Mouse (Mus musculus) thymus, adult 2 months (tissue): ENCODE measurements around the gene Zfp384. TPM values are rescaled to one million over a fixed set of nuclear protein-coding genes. Genes with fewer than 3 reads are reported as not detected.
A peak's percentile ranks its signal among the peaks of the same experiment; 100 is the strongest.
"Not testable (repeated sequence)": the region's sequence is repeated elsewhere in the genome, so short reads cannot be mapped to it uniquely, and the experiment has no call there.

Experiments used
- DNase-seq: peaks from one replicate; pipeline ENCODE4 v3.0.0; 2021
- H3K27ac ChIP-seq: fragments of 200-500 bp; 2 replicates; pipeline ENCODE4 v1.5.1; 2012; ENCODE audit warnings: low read length, control low read depth; ENCODE audit not compliant: control insufficient read depth, insufficient read depth
- H3K27me3 ChIP-seq: fragments of 200-500 bp; 2 replicates; pipeline ENCODE4 v1.6.1; 2012; ENCODE audit warnings: mild to moderate bottlenecking, low read length, moderate library complexity, mixed read lengths; ENCODE audit not compliant: control insufficient read depth, insufficient read depth
- H3K36me3 ChIP-seq: fragments of 200-500 bp; 2 replicates; pipeline ENCODE4 v1.6.1; 2012; ENCODE audit warnings: mild to moderate bottlenecking, low read length, moderate library complexity; ENCODE audit not compliant: control insufficient read depth, insufficient read depth
- H3K4me1 ChIP-seq: fragments of 200-500 bp; replicated peaks from 2 replicates; pipeline ENCODE4 v1.6.1; 2012; ENCODE audit warnings: low read length; ENCODE audit not compliant: control insufficient read depth, insufficient read depth
- H3K4me3 ChIP-seq: fragments of 200-500 bp; 2 replicates; pipeline ENCODE4 v1.5.1; 2012; ENCODE audit warnings: mild to moderate bottlenecking, low read length, control low read depth, moderate library complexity; ENCODE audit not compliant: control insufficient read depth, insufficient read depth
- CTCF ChIP-seq: fragments of 200-500 bp; IDR thresholded peaks from 2 replicates; pipeline ENCODE4 v1.5.1; 2012; ENCODE audit warnings: mild to moderate bottlenecking, control low read depth, low read length, moderate library complexity, borderline replicate concordance; ENCODE audit not compliant: control insufficient read depth, poor library complexity, insufficient read depth; ENCODE audit errors: extremely low read depth
- POLR2A ChIP-seq: fragments of 200-500 bp; IDR thresholded peaks from 2 replicates; pipeline ENCODE4 v1.6.1; 2012; ENCODE audit warnings: mild to moderate bottlenecking, low read length, control low read depth, moderate library complexity; ENCODE audit not compliant: control insufficient read depth, poor library complexity, insufficient read depth; ENCODE audit errors: extremely low read depth
- WGBS: fragments of 180-500 bp; shearing (Covaris S2); methylation state at CpG from one replicate; pipeline ENCODE4 v1.1.7; 2018; 5-methylcytosine and 5-hydroxymethylcytosine counted together
- polyA plus RNA-seq: library from polyadenylated mRNA; depleted of rRNA; stranded (reverse); fragments of >200 nt; gene quantifications from 2 replicates; pipeline ENCODE4 v1.2.3, GENCODE M21; 2012

The Zfp384 gene
- polyA plus RNA-seq, 1 experiment, result 117 TPM

GRCm38 (mm10) chr6:125008586-125009128, 288 bp upstream of the Zfp384 start:
- peaks cover 12% of the 10 kb centered on the region for H3K4me1 ChIP-seq
- peak; percentile 56; the same call in 1 of the 2 replicates for TF ChIP-seq POLR2A
- no peak for TF ChIP-seq CTCF
- under 1% methylated on average over 33 of the region's 34 CpGs for WGBS
- peak overlapping the region; percentile 71 for H3K27ac ChIP-seq
- peaks cover 13% of the 10 kb centered on the region for H3K36me3 ChIP-seq
- peak overlapping the region; percentile 80 for H3K4me3 ChIP-seq
- DNase-seq, result peak; percentile 95
- no peaks in the 10 kb centered on the region for H3K27me3 ChIP-seq

DNA sequence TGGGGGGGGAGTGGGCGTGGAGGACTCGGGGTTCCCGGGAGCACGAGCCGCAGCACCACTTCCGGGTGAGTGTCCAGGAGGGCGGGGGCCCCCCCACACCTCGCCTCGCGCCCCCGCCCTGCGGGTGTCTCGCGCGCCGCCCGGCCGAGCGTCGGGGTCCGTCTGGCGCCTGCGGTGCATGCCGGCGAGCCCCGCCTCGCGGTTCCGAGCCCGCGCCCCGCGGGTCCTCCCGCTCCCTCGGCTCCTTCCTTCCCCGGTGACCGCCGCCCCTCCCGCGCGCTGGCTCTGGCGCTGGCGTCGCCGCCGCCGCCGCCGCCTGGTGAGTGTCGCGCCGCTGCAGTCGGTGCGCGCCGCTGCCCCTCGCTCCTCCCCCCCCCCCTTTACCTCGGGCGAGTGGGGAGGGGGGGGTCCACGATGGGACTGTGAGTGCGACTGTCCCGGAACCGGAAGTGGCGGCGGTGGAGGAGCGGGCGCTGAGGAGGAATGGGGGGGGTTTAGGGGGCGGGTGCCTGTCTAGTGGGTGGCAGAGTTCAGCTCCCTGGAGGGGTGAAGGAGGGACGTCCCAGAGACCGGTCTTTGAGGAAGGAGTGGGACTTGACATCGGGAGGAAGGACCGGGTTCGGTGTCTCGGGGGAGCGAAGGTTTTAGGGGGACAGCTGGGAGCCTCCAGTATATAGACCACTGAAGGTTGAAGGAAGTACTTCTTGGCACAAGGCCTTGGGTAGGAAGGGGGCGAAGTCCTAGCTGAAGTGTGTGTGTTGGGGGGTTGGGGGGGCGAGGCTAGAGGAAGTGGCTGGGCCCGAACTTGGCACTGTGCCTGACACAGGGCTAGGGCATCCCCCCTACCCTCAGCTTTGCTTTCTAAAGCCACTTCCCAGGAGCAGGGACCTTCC, 482 bp downstream of the Zfp384 start:
- Histone ChIP-seq H3K36me3 (peaks cover 17% of the 10 kb centered on the region), H3K4me1 (peaks cover 12% of the 10 kb centered on the region), H3K27ac (peak overlapping the region; percentile 87), H3K27me3 (no peaks in the 10 kb centered on the region), H3K4me3 (peak overlapping the region; percentile 80)
- DNase-seq, result peak; percentile 80
- WGBS, result under 1% methylated on average over 65 of the region's 78 CpGs
- TF ChIP-seq POLR2A, result peak; percentile 73; the same call in 1 of the 2 replicates
- TF ChIP-seq CTCF, result no peak

DNA sequence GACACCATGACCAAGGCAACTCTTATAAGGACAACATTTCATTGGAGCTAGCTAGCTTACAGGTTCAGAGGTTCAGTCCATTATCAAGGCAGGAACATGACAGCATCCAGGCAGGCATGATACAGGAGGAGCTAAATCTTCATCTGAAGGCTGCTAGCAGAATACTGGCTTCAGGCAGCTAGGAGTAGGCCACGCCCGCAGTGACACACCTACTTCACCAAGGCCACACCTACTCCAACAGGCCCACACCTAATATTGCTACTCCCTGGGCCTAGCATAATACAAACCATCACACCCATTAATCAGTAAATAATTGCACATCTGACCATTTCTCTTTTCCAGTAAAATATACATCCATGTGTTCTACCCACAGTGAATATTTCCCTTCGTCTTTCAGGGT, 8.7 kb downstream of the Zfp384 start:
- no peak overlapping the region for H3K4me3 ChIP-seq
- WGBS, result 98% methylated on average over 3 of the region's 3 CpGs
- no peak for DNase-seq
- no peaks in the 10 kb centered on the region for H3K4me1 ChIP-seq
- H3K36me3 ChIP-seq, result peaks cover 41% of the 10 kb centered on the region
- no peak overlapping the region for H3K27ac ChIP-seq
- H3K27me3 ChIP-seq, result no peaks in the 10 kb centered on the region
- TF ChIP-seq POLR2A (no peak), CTCF (no peak)

DNA sequence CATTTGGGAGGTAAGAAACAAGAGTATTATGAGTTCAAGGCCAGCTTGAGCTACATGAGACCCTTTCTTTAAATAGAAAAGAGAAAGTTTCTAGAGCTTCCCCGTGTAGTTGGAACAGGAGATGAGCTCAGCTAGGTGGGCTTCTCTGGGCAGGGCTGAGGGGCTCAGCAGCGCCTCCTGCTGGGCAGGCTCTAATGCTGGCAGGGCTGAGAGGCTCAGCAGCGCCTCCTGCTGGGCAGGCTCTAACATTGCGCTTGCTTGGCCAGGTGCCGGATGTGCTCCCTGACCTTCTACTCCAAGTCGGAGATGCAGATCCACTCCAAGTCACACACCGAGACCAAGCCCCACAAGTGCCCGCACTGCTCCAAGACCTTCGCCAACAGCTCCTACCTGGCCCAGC, 21.6 kb downstream of the Zfp384 start:
- DNase-seq, result peak; percentile 54
- peak; percentile 99 for TF ChIP-seq CTCF
- H3K27me3 ChIP-seq, H3K4me1 ChIP-seq, H3K4me3 ChIP-seq, H3K27ac ChIP-seq: not testable (repeated sequence)
- 48% methylated on average over 7 of the region's 9 CpGs for WGBS
- peaks cover 61% of the 10 kb centered on the region for H3K36me3 ChIP-seq

DNA sequence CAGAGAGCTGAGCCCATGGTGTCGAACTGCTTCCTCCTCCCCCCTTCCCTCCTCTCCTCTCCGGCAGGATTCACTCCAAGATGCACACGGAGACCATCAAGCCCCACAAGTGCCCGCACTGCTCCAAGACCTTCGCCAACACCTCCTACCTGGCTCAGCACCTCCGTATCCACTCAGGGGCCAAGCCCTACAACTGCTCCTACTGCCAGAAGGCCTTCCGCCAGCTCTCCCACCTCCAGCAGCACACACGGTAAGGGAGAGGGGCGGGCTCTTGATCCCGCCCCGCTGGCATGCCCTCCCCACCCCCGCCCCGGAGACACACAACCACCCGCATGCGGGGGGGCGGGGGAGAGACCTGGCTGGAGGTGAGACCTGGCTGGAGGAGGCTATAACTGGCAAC, 22.7 kb downstream of the Zfp384 start:
- 92% methylated on average over 16 of the region's 16 CpGs for WGBS
- no peaks in the 10 kb centered on the region for H3K4me1 ChIP-seq
- H3K36me3 ChIP-seq, result peaks cover 63% of the 10 kb centered on the region
- no peaks in the 10 kb centered on the region for H3K27me3 ChIP-seq
- H3K4me3 ChIP-seq, result no peak overlapping the region
- no peak for TF ChIP-seq CTCF
- no peak for DNase-seq
- no peak overlapping the region for H3K27ac ChIP-seq

DNA sequence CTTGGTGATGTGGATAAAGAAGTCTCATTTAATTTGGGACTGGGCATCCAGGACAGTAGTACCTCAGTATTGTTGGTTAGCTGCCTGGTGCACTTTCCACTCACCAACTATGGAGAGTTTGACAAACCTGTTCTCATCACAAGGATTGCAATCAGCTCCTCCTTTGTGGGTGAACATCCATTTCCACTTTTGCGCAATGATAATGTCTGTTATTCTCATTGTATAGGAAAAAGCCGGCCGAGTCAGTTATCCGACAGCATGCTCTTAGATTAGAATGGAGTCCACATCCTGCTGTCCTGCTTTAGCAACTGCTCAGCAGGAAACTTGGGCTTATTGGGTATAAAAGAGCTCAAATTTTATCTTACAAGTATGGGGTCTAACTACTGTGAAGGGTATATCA, 29.7 kb downstream of the Zfp384 start:
- peaks cover 29% of the 10 kb centered on the region for H3K36me3 ChIP-seq
- no peak for DNase-seq
- no peaks in the 10 kb centered on the region for H3K27me3 ChIP-seq
- 97% methylated on average over 4 of the region's 4 CpGs for WGBS
- TF ChIP-seq CTCF (no peak), POLR2A (no peak)
- H3K4me3 ChIP-seq, result no peak overlapping the region
- no peak overlapping the region for H3K27ac ChIP-seq
- peaks cover 5% of the 10 kb centered on the region; the same call in 1 of the 2 replicates for H3K4me1 ChIP-seq

- DNase-seq, result peak; percentile 44
- no peak for TF ChIP-seq CTCF
- no peak for TF ChIP-seq POLR2A
- peaks cover 5% of the 10 kb centered on the region; the same call in 1 of the 2 replicates for H3K4me1 ChIP-seq
- WGBS, result 15% methylated on average over 8 of the region's 8 CpGs
- H3K4me3 ChIP-seq, result no peak overlapping the region
- H3K36me3 ChIP-seq, result peaks cover 29% of the 10 kb centered on the region
- H3K27ac ChIP-seq, result no peak overlapping the region; the same call in 1 of the 2 replicates
- no peaks in the 10 kb centered on the region for H3K27me3 ChIP-seq
Measured at GRCm38 (mm10) chr6:125039131-125039530, 30.2 kb downstream of the Zfp384 start.
